Mouse (Mus musculus): ENCODE measurements around the gene Nsfl1c. TPM values are rescaled to one million over a fixed set of nuclear protein-coding genes. Genes with fewer than 3 reads are reported as not detected.

Gene Nsfl1c
- total and polyA plus RNA-seq, 3 experiments = 87.8 to 231 (median 165) TPM

DNA sequence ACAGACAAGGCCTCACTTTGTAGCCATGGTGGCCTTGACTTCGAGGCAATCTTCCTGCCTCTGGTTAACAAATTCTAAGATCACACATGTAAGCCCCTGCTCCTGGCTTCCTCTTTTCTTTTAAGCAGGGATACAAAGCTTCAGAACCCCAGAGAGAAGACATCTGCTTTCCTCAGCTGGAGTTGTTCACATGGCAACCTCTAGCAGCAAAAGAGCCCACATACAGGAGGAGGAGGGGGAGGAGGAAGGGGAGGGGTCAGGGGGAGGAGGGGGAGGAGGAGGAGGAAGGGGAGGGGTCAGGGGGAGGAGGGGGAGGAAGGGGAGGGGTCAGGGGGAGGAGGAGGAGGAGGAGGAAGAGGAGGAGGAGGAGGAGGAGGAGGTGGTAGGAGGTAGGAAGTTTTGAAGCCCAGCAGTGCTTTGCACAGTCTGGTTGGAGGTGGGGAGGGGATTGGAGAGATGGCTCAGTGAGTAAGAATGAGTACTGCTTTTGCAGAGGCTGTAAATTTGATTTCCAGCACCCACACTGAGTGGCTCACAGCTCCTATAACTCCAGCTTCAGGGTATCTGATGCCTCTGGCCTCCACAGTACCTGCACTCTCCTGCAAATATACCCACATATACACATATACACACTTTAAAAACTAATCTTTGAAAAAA is 42.1 kb downstream of the Nsfl1c start:
- no peak for DNase-seq (ENCODE audit: extremely low read depth)
- Histone ChIP-seq H3K27ac (ENCODE audit: insufficient read depth, low read depth) (no peak overlapping the region), H3K4me3 (replicated peaks in 1 of 3; ENCODE audit: low read depth in 2 of 3, low read length in 2 of 3, poor library complexity in 1 of 3) (no peak overlapping the region), H3K4me2 (ENCODE audit: insufficient read depth, low read depth, poor library complexity, severe bottlenecking) (no peak overlapping the region), H3K9ac (ENCODE audit: insufficient read depth, low read depth) (no peak overlapping the region), H3K27me3 (replicated peaks) (no peaks in the 10 kb centered on the region), H3K79me2 (replicated peaks; ENCODE audit: control insufficient read depth, extremely low read depth, insufficient read depth, poor library complexity, severe bottlenecking) (no peaks in the 10 kb centered on the region), H3K4me1 (ENCODE audit: control insufficient read depth in 1 of 2, insufficient read depth in 2 of 2) (peaks cover 7 to 25% of the 10 kb centered on the region in 2 experiments), H3K36me3 (replicated peaks in 1 of 2; ENCODE audit: control insufficient read depth in 1 of 2, insufficient read depth in 1 of 2, low read length in 1 of 2) (no peaks in the 10 kb centered on the region), H3K9me3 (replicated peaks; ENCODE audit: low read length) (no peaks in the 10 kb centered on the region)
- TF ChIP-seq MEF2A (IDR thresholded peaks at IDR 0.05; ENCODE audit: borderline replicate concordance, low read depth, low read length) (no peak), USF1 (IDR thresholded peaks at IDR 0.05; ENCODE audit: low read depth, low read length) (no peak), ZNF384 (IDR thresholded peaks at IDR 0.05; ENCODE audit: low read depth, low read length) (no peak), MXI1 (IDR thresholded peaks at IDR 0.05; ENCODE audit: low read depth, low read length) (no peak), ZC3H11A (IDR thresholded peaks at IDR 0.05; ENCODE audit: low read depth, low read length) (no peak), RAD21 (IDR thresholded peaks at IDR 0.05; ENCODE audit: low read depth, low read length) (no peak), ETS1 (conservative IDR thresholded peaks at IDR 0.05; ENCODE audit: low read depth, low read length) (no peak)
- dilution Hi-C loops (cut with MboI; ENCODE audit: extremely low pct_ligation_motif_present, extremely low pct_unique_long_range_greater_than_20kb, low sequenced_read_pairs) = no loop called here
- in situ Hi-C loops (cut with MboI; ENCODE audit: low pct_ligation_motif_present, low pct_unique_long_range_greater_than_20kb, low sequenced_read_pairs) = no loop called here

- H3K9ac ChIP-seq (ENCODE audit: insufficient read depth, low read depth) = no peak overlapping the region
- H3K4me2 ChIP-seq (ENCODE audit: insufficient read depth, low read depth, poor library complexity, severe bottlenecking) = no peak overlapping the region
- H3K36me3 ChIP-seq (replicated peaks in 1 of 2; ENCODE audit: control insufficient read depth in 1 of 2, insufficient read depth in 1 of 2, low read length in 1 of 2) = no peaks in the 10 kb centered on the region
- dilution Hi-C loops (cut with MboI; ENCODE audit: extremely low pct_ligation_motif_present, extremely low pct_unique_long_range_greater_than_20kb, low sequenced_read_pairs) (no loop called here), in situ Hi-C loops (cut with MboI; ENCODE audit: low pct_ligation_motif_present, low pct_unique_long_range_greater_than_20kb, low sequenced_read_pairs) (no loop called here)
- no peak overlapping the region for H3K27ac ChIP-seq (ENCODE audit: insufficient read depth, low read depth)
- no peak for DNase-seq (ENCODE audit: extremely low read depth)
- H3K4me3 ChIP-seq (replicated peaks in 1 of 3; ENCODE audit: low read depth in 2 of 3, low read length in 2 of 3, poor library complexity in 1 of 3) = no peak overlapping the region
- peaks cover 10 to 29% of the 10 kb centered on the region in 2 experiments for H3K4me1 ChIP-seq (ENCODE audit: control insufficient read depth in 1 of 2, insufficient read depth in 2 of 2)
- 0 out of 2 replicates have a peak, but pooled peaks cover 1% of the 10 kb centered on the region for H3K79me2 ChIP-seq (replicated peaks; ENCODE audit: control insufficient read depth, extremely low read depth, insufficient read depth, poor library complexity, severe bottlenecking)
- TF ChIP-seq ZMIZ1 (IDR thresholded peaks at IDR 0.05; ENCODE audit: low read depth, low read length) (no peak), KAT2A (IDR thresholded peaks at IDR 0.05; ENCODE audit: insufficient replicate concordance, low read length) (no peak), ZNF384 (IDR thresholded peaks at IDR 0.05; ENCODE audit: low read depth, low read length) (no peak), CHD2 (IDR thresholded peaks at IDR 0.05; ENCODE audit: low read length) (no peak), JUN (IDR thresholded peaks at IDR 0.05; ENCODE audit: insufficient read depth, low read depth, low read length) (no peak), MAFK (IDR thresholded peaks at IDR 0.05; ENCODE audit: insufficient replicate concordance, low read length) (no peak), USF2 (conservative IDR thresholded peaks at IDR 0.05; ENCODE audit: low read depth, low read length) (no peak), UBTF (IDR thresholded peaks at IDR 0.05; ENCODE audit: low read depth, low read length) (no peak), MXI1 (IDR thresholded peaks at IDR 0.05; ENCODE audit: low read depth, low read length) (no peak), SMC3 (IDR thresholded peaks at IDR 0.05; ENCODE audit: low read depth, low read length) (no peak), EP300 (IDR thresholded peaks at IDR 0.05; ENCODE audit: low read length) (no peak), MAZ (IDR thresholded peaks at IDR 0.05; ENCODE audit: low read depth, low read length) (no peak), E2F4 (IDR thresholded peaks at IDR 0.05; ENCODE audit: insufficient replicate concordance, low read depth, low read length) (no peak), ZKSCAN1 (IDR thresholded peaks at IDR 0.05; ENCODE audit: borderline replicate concordance, low read depth, low read length) (no peak), HCFC1 (IDR thresholded peaks at IDR 0.05; ENCODE audit: low read depth, low read length) (no peak)
- H3K27me3 ChIP-seq (replicated peaks) = no peaks in the 10 kb centered on the region
- no peaks in the 10 kb centered on the region for H3K9me3 ChIP-seq (replicated peaks; ENCODE audit: low read length)
Measured at GRCm38 (mm10) chr2:151536618-151536974, 42.6 kb downstream of the Nsfl1c start.

Measured in CH12.LX (cell line).